Mouse (Mus musculus) intestine, embryonic 15.5 days (tissue): ENCODE data around the gene Fbxl3. TPM values are rescaled to one million over a fixed set of nuclear protein-coding genes. Genes with fewer than 3 reads are reported as not detected.

Experiments
- ATAC-seq: fragments of 200-750 bp; cut with Nextera tagmentation; 2 replicates; pipeline ENCODE4 v1.8.0; 2017; ENCODE audit warnings: moderate TSS enrichment, moderate library complexity
- H3K27ac ChIP-seq: fragments of 300-500 bp; sonication (generic); 2 replicates; pipeline ENCODE4 v1.5.1; 2015; ENCODE audit warnings: mild to moderate bottlenecking, inconsistent platforms
- H3K27me3 ChIP-seq: fragments of 300-500 bp; sonication (generic); replicated peaks from 2 replicates; pipeline ENCODE4 v1.6.1; 2015; ENCODE audit warnings: inconsistent platforms
- H3K36me3 ChIP-seq: fragments of 300-500 bp; sonication (generic); 2 replicates; pipeline ENCODE4 v1.6.1; 2015; ENCODE audit warnings: inconsistent platforms
- H3K4me1 ChIP-seq: fragments of 300-500 bp; sonication (generic); replicated peaks from 2 replicates; pipeline ENCODE4 v1.6.1; 2015; ENCODE audit warnings: inconsistent platforms
- H3K4me2 ChIP-seq: fragments of 300-500 bp; sonication (generic); replicated peaks from 2 replicates; pipeline ENCODE4 v1.6.1; 2015; ENCODE audit warnings: mild to moderate bottlenecking, inconsistent platforms
- H3K4me3 ChIP-seq: fragments of 300-500 bp; sonication (generic); replicated peaks from 2 replicates; pipeline ENCODE4 v1.5.1; 2015; ENCODE audit warnings: inconsistent platforms
- H3K9ac ChIP-seq: fragments of 300-500 bp; sonication (generic); 2 replicates; pipeline ENCODE4 v1.6.1; 2015; ENCODE audit warnings: inconsistent platforms
- H3K9me3 ChIP-seq: fragments of 300-500 bp; sonication (generic); 2 replicates; pipeline ENCODE4 v1.6.1; 2016; ENCODE audit warnings: inconsistent platforms
- WGBS: fragments of 180-500 bp; shearing (Covaris S2); methylation state at CpG from one replicate; pipeline ENCODE4 v1.1.7; 2015; 5-methylcytosine and 5-hydroxymethylcytosine counted together
- polyA plus RNA-seq: library from polyadenylated mRNA; unstranded; fragments of >200 nt; fragmentation: Nextera tagmentation; extraction: Ambion mirVana; gene quantifications from 2 replicates; pipeline ENCODE4 v1.2.1, GENCODE M21; 2015

The Fbxl3 gene
- polyA plus RNA-seq, 1 experiment from 2014 or later = 23.0 TPM

DNA sequence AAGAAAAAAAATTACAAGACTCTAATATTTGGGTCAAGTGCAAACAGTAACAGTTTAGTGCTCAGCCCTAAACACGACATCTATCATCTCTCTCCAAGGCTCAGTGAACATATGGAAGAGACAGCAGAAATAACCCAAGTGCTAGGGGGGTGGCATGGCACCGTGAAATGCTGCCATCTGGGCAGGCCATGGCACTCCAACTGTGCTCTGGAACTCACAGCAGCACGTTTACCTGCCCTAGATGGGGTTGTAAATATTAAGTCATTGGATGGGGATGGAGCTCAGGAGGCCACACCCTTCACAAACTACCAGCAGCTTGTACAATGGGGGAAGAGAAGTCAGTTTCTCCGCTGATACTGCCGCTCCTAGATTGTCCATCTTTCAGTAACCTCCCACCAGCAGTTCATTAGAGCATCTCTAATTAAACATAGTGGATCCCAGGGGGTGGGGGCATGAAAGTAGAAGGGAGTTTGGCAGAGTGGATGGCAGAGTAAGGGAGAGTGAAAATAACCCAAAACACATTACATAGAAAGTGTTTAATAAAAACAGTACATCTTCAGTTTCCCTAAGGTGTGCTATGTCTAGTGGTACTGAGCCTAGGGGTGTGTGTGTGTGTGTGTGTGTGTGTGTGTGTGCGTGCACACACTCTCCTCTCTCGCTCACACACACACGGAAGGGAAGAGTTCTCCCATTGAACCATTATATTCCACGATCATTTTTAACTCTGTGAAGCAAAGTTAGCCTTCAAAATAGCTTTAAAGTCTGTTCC is 20.0 kb downstream of the Fbxl3 start:
- peaks cover 9% of the 10 kb centered on the region for H3K36me3 ChIP-seq
- peak; percentile 41 for ATAC-seq
- H3K9me3 ChIP-seq = no peaks in the 10 kb centered on the region
- WGBS = 83% methylated on average over 9 of the region's 9 CpGs
- H3K4me2 ChIP-seq = no peak overlapping the region
- H3K27ac ChIP-seq = no peak overlapping the region
- no peaks in the 10 kb centered on the region for H3K4me1 ChIP-seq
- H3K27me3 ChIP-seq = no peaks in the 10 kb centered on the region
- no peak overlapping the region for H3K9ac ChIP-seq
- H3K4me3 ChIP-seq = no peak overlapping the region

DNA sequence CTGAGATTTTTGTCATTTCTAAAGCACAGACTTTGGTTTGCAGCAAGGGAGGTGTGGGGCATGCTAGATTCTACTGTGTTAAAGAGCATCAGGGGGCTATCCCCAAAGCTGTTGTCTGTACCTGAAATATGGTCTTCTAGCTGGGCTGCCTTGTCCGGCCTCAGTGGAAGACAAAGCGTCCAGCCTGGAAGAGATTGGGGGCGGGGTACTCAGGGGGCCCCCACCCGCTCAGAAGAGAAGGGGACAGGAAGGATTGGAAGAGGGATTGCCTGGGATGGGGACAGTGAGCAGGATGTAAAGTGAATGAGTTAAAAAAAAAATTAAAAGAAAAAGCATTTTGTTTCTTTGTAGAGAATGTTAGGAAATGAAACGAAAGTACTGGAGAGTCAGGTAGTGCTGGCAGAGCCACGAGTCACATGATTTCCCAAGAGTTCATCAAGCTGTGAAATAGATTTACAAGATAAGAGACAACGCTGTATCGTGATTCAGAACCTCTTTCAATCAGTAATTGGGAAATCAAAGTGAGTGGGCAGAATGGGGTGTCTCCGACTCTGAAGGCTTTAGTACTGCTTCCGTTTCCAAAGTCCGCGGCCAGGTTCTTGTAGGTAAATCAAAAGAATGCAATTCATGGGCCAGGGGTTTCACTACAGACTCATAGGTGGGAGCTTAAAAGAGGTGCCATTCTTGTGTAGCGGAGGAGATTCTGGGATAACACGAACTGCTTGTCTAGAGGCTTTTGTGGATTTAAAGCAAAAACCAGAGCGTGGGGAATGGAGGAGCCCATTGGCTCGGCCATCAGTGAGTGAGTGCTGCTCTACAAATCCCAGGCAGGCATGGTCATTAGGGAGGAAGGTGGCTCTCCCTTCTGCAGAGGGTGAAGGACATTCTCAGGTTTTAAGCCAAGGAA is 21.1 kb downstream of the Fbxl3 start:
- no peak overlapping the region for H3K4me2 ChIP-seq
- H3K4me1 ChIP-seq = no peaks in the 10 kb centered on the region
- no peak overlapping the region for H3K9ac ChIP-seq
- peaks cover 9% of the 10 kb centered on the region for H3K36me3 ChIP-seq
- H3K27ac ChIP-seq = no peak overlapping the region
- no peaks in the 10 kb centered on the region for H3K27me3 ChIP-seq
- no peak overlapping the region for H3K4me3 ChIP-seq
- 86% methylated on average over 16 of the region's 16 CpGs for WGBS
- ATAC-seq = no peak
- H3K9me3 ChIP-seq = no peaks in the 10 kb centered on the region

DNA sequence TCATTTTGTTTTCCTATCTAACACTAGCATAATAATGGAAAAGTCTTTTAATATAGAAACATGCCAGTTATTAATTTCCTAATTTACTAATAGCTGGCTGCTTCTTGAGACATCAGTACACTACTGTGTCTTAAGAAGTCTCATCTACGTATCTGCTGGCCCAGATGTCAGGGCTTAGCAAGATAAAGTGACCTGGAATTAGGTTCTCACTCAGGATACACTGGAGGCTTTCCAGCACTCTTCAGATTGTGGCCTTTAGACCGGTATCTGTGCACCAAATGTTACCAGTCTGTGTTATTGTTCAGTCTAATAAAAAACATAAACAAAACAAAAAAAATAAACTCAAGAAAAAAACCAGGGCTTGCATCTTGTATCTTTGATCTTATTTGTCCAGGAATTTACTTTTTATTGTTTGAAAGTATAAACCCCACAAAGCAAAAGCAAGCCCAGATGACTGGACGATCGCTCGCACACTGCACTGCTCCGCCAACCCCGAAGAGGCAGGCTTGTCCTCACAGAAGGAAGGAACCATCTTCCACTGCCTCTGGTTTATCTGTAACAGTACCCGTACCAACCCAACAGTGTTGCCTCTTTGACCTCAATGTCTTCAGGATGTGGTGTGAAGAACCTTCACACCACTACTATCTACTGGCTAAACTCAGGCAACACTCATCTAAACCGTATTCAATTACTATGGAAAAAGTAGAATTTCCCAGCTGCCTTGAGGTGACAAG is 21.9 kb downstream of the Fbxl3 start:
- no peak overlapping the region for H3K4me3 ChIP-seq
- H3K9ac ChIP-seq = no peak overlapping the region
- no peak for ATAC-seq
- no peaks in the 10 kb centered on the region for H3K27me3 ChIP-seq
- H3K27ac ChIP-seq = no peak overlapping the region
- H3K36me3 ChIP-seq = peaks cover 5% of the 10 kb centered on the region
- 90% methylated on average over 9 of the region's 9 CpGs for WGBS
- no peaks in the 10 kb centered on the region for H3K9me3 ChIP-seq
- H3K4me1 ChIP-seq = no peaks in the 10 kb centered on the region
- H3K4me2 ChIP-seq = no peak overlapping the region

DNA sequence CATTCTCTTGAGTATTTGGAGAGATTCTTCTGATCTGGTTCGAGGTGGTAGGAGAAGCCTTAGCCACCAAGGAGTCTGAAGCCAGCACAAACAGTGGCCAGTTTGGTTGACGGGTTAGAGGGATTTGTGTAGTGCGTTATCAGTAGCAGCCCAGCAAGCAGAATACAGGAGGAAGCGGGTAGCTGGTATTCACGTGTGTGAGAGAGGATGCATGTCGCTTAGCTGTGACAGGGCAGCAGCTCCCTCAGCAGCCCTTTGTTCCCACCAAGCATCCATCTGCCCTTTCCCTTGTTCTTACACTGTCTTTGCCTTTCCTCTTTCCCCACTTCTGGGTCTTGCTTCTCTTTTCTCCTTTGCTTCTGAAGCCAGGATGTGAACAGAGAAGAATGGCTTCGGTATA is 24.2 kb downstream of the Fbxl3 start:
- Histone ChIP-seq H3K4me2 (no peak overlapping the region), H3K9me3 (no peaks in the 10 kb centered on the region), H3K27ac (no peak overlapping the region), H3K9ac (no peak overlapping the region), H3K36me3 (peaks cover 5% of the 10 kb centered on the region), H3K4me1 (0 out of 2 replicates have a peak, but pooled peaks cover 3% of the 10 kb centered on the region), H3K4me3 (no peak overlapping the region), H3K27me3 (no peaks in the 10 kb centered on the region)
- no peak for ATAC-seq
- 89% methylated on average over 7 of the region's 7 CpGs for WGBS

DNA sequence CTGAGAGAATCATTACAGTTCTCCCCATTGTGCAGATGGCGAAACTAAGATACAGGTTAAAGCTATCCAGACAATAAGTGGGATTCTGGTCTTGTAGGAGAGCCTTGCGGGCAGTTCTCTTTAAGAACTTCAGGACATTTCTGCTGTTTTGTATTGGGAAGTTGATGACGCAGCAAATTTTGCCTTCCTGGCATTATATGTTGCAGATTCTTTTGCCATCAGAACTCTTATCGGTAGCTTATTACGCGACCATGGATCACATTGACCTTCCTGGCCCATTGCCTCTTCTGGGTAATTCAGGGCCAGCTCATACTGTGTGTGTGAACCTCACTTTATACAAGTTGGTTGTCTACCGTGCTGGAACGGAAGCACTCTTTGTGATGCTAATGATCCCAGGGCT is 25.5 kb downstream of the Fbxl3 start:
- Histone ChIP-seq H3K4me1 (0 out of 2 replicates have a peak, but pooled peaks cover 3% of the 10 kb centered on the region), H3K9ac (no peak overlapping the region), H3K9me3 (no peaks in the 10 kb centered on the region), H3K36me3 (peaks cover 3% of the 10 kb centered on the region), H3K27me3 (no peaks in the 10 kb centered on the region), H3K4me3 (no peak overlapping the region), H3K27ac (no peak overlapping the region), H3K4me2 (no peak overlapping the region)
- no peak for ATAC-seq
- WGBS = 95% methylated on average over 8 of the region's 8 CpGs

DNA sequence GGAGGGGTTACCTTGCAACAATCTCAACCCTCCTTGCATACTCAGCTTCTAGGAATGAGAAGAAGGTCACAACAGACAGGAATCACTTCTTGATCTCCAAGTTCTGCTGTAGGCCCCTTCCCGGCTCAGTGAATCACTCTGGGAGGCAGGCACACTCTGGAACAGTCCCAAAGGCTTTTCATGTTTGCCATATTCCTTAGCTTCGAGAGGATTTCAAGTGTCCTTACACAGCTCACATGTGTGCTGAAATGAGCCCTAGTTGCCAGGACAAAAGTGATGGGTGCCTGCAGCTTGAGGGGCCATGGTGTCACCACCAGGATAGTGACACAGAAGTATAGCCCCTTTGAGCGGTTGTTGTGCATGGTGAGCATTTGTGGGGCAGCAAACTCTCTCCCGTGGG is 26.6 kb downstream of the Fbxl3 start:
- Histone ChIP-seq H3K27ac (no peak overlapping the region), H3K4me3 (no peak overlapping the region), H3K27me3 (no peaks in the 10 kb centered on the region), H3K36me3 (peaks cover 3% of the 10 kb centered on the region), H3K4me1 (0 out of 2 replicates have a peak, but pooled peaks cover 3% of the 10 kb centered on the region), H3K9ac (no peak overlapping the region), H3K9me3 (no peaks in the 10 kb centered on the region), H3K4me2 (no peak overlapping the region)
- ATAC-seq = no peak
- 83% methylated on average over 4 of the region's 4 CpGs for WGBS

DNA sequence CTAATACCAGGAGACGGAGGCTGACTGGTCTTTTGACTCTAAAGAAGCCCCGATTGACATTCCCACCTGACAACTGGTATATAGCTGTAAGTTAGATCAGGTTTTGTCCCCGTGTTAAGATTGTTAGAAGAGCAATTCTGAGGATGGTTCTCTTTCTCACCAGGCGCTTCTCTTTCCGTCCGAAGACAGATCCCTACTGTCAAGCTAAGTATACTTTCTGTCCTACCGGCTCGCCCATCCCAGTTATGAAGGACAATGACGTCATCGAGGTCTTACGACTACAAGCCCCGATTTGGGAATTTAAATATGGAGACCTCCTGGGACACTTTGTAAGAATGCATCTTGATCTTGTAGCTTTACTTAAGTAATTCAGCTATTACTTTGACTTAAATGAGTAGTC is 27.9 kb downstream of the Fbxl3 start:
- H3K4me2 ChIP-seq = no peak overlapping the region
- no peak for ATAC-seq
- no peak overlapping the region for H3K9ac ChIP-seq
- H3K9me3 ChIP-seq = no peaks in the 10 kb centered on the region
- 0 out of 2 replicates have a peak, but pooled peaks cover 3% of the 10 kb centered on the region for H3K4me1 ChIP-seq
- WGBS = 88% methylated on average over 12 of the region's 12 CpGs
- no peaks in the 10 kb centered on the region for H3K27me3 ChIP-seq
- peaks cover 3% of the 10 kb centered on the region for H3K36me3 ChIP-seq
- H3K4me3 ChIP-seq = no peak overlapping the region
- no peak overlapping the region for H3K27ac ChIP-seq

DNA sequence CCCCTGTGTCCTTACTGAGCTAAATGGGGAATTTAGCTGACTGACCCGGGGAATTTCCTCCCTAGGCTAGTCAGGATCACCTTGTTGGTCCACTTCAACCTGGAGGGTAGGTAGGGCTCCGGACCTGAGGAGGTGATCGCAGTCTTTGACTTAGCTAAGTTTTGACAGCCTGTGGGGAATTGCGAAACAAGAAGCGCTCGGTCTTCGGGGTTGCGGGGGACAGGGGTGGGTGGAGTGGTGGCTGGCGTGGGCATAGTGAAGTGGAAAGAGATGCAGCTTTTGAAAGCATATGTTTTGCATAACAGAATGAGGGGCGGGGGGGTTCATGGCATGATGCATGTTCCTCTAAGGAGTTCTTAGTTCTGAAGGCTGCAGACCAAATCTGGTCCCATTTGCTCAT is 28.6 kb downstream of the Fbxl3 start:
- WGBS = 2% methylated on average over 10 of the region's 10 CpGs
- peak overlapping the region; percentile 89 for H3K27ac ChIP-seq
- peak overlapping the region; percentile 63 for H3K9ac ChIP-seq
- peaks cover 3% of the 10 kb centered on the region for H3K36me3 ChIP-seq
- peak; percentile 2; the same call in 1 of the 2 replicates for ATAC-seq
- no peaks in the 10 kb centered on the region for H3K27me3 ChIP-seq
- peak overlapping the region; percentile 73 for H3K4me3 ChIP-seq
- 0 out of 2 replicates have a peak, but pooled peaks cover 3% of the 10 kb centered on the region for H3K4me1 ChIP-seq
- H3K4me2 ChIP-seq = peak overlapping the region; percentile 88
- H3K9me3 ChIP-seq = no peaks in the 10 kb centered on the region

DNA sequence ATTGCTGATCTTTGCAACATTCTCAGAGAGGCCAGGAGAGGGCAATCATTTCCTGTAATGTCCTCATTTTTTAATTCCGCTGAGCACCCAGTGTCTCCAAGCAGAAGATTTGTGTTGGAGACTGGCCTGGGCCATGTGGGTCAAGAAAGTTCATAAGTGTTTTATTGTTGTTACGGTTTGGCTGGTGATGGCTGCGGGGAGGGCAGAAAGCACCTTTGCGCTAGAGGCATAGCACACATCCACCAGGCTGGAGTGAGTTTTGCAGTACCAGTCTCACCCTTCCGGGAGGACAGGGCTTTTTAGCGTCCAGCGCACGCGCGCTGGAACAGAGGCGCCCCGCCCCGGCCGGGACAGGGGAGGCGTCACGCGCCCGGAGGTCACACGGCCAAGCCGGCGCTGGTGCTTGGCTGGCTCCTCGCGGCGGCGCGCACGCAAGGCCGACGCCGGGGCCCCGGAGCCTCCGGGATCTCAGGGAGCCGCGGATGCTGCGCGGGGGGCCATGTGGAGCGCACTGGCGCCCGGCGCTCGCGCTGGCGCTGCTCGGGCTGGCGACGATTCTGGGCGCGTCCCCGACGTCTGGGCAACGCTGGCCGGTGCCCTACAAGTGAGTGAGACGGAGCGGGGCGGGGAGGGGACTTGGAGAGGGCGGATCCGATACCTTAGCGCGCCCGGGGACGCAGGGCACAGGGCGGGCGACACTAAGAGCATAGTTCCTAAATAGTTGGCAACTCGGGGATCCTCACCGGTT is 29.3 kb downstream of the Fbxl3 start, which contains the start of gene Cln5:
Cln5 (plus strand) TSS at position 353 of the 748 bp plus-strand sequence.
- WGBS = under 1% methylated on average over 65 of the region's 65 CpGs
- peak within 1 kb of the TSS; percentile 89 for H3K27ac ChIP-seq
- H3K4me2 ChIP-seq = peak within 1 kb of the TSS; percentile 88
- H3K9ac ChIP-seq = peak within 1 kb of the TSS; percentile 63
- 0 out of 2 replicates have a peak, but pooled peaks cover 3% of the 10 kb centered on the region for H3K4me1 ChIP-seq
- peak; percentile 99 for ATAC-seq
- no peaks in the 10 kb centered on the region for H3K9me3 ChIP-seq
- H3K4me3 ChIP-seq = peak within 1 kb of the TSS; percentile 73
- H3K27me3 ChIP-seq = no peaks in the 10 kb centered on the region
- no peaks in the 10 kb centered on the region; the same call in none of the 2 replicates for H3K36me3 ChIP-seq

DNA sequence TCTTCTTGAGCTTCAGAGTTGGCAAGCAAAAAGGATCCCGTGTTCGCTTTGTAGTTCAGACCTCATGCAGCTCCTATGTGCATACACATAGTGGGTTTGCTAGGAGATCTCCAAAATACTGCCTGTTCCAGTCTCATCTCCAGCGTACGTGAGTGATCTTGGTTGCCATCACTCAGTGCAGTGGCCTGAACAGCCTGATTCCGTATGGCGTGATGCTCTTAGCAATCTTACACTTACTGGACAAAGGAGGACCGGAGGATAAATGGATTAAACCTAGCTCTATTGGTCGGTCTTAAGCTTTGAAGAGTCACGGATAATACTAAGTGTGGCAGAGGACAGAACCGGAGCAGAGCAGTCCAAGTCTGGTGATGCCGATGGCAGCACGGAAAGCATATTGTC is 29.9 kb downstream of the Fbxl3 start:
- H3K27me3 ChIP-seq = no peaks in the 10 kb centered on the region

More for the DNA sequence above, 29.9 kb downstream of the Fbxl3 start:
- 17% methylated on average over 12 of the region's 12 CpGs for WGBS
- Histone ChIP-seq H3K4me1 (0 out of 2 replicates have a peak, but pooled peaks cover 3% of the 10 kb centered on the region), H3K9me3 (no peaks in the 10 kb centered on the region), H3K36me3 (no peaks in the 10 kb centered on the region; the same call in none of the 2 replicates), H3K4me2 (peak overlapping the region; percentile 88), H3K4me3 (peak overlapping the region; percentile 73), H3K27ac (peak overlapping the region; percentile 89), H3K9ac (peak overlapping the region; percentile 46)
- ATAC-seq = no peak
